Mouse (Mus musculus) inflammation-experienced regulatory T-cells, adult 6 months (primary cell): ENCODE data around the gene Btaf1. TPM values are rescaled to one million over a fixed set of nuclear protein-coding genes. Genes with fewer than 3 reads are reported as not detected.
"Not testable (repeated sequence)": the region's sequence is repeated elsewhere in the genome, so short reads cannot be mapped to it uniquely, and the experiment has no call there.

ENCODE experiments used
- ATAC-seq: one replicate; pipeline ENCODE4 v1.8.0; 2017
- polyA plus RNA-seq, 3 experiments: library from polyadenylated mRNA; unstranded; fragments of 100-300 nt; shearing (Covaris generic); gene quantifications; one replicate each; pipeline ENCODE4 v1.2.1; 2017

Gene Btaf1
- polyA plus RNA-seq, 3 experiments from 2014 or later: 6.4 to 11.5 (median 9.0) TPM

GRCm38 (mm10) chr19:36922936-36923335 is 2.9 kb upstream of the Btaf1 start:
- ATAC-seq: no peak

- no peak for ATAC-seq
Measured at GRCm38 (mm10) chr19:36926553-36927236, 816 bp downstream of the Btaf1 start.

GRCm38 (mm10) chr19:36927800-36928361 is 2.0 kb downstream of the Btaf1 start:
- no peak for ATAC-seq

DNA sequence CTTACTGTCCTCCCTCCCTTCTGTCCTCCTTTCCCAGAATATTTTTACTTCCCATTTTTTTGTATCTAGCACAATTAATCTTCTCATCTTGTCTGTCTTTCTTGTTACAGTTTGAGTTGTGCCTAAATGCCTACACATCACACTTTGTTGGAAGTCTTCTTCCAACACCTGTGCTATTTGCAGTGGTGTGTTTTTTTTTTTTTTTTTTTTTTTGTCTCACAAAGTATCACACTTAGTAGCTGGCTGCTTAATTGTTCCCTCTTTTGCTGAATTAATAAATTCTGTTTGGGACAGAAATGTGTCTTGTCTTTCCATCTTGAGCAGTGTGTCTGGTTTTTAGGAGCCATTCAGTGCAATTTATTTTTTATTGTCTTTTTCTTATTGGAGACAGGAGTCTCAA is 3.9 kb downstream of the Btaf1 start:
- ATAC-seq: no peak

DNA sequence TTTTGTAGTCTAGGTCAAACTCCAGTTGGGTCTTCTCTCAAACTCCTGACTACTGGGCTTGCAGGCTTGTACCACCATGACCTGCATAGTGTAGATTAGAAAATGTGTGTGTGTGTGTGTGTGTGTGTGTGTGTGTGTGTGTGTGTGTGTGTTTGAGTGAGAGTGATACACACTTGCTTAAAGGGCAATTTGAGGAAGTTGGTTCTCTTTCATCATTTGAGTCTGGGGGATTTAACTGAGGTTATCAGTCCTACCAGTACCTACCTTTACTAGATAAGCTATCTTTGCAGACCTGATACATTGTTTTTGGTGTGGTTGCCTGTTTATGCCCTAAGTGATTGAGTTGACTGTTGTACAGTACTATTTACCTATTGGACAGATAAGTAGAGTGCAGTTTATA is 6.2 kb downstream of the Btaf1 start:
- ATAC-seq: no peak

DNA sequence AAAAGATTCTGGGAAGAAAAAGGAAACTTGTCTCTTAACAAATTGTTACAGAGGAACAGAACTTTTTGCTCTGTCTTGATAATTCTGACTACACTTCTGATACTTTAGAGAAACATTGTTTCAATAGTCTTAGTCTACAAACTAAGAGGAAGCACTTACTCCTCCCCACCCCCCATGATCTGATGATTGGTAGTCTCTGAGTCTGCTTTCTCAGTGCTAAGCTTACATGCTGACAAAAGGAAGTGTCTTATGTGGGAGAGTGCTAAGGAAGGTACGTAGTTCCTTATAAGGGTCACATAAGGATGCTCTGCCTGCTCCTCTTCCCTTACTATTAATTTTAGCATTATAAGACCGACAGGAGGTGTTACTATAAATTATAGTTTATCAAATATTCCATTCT is 6.7 kb downstream of the Btaf1 start:
- ATAC-seq: peak; percentile 63

DNA sequence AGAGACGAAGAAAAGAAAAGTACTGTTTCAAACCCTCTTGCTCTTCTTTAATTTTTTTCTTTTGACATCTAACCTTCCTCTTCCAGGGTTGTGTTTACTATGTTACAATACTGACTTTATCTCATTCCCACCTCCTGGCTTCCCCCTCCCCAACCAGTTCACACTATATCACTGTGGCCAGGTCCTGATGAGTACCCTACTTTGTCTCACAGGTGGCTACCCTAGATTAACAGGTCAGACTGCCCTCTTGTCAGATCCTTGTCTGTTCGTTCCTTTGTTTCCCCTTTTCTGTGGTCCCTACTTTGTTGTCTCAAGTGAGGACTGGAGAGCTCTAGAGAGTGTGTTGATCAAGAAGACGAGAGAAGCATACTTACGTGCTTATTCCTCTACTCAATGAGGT is 10.4 kb downstream of the Btaf1 start:
- no peak for ATAC-seq

- no peak for ATAC-seq
Measured at GRCm38 (mm10) chr19:36938008-36938407, 12.1 kb downstream of the Btaf1 start.

DNA sequence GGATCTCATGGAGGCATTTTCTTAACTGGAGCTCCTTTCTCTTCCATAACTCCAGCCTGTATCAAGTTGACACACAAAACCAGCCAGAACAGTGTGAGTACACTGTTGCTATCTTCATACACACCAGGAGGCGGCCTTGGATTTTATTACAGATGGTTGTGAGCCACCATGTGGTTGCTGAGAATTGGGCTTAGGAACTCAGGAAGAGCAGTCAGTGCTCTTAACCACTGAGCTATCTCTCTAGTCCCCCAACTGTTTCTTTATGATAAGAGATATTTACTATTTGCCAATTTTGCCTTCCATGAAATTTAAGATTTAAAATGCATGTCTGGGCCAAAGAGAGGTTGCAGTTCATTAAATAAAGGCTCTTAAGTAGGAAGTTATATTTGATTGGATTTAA is 14.2 kb downstream of the Btaf1 start:
- ATAC-seq: no peak

DNA sequence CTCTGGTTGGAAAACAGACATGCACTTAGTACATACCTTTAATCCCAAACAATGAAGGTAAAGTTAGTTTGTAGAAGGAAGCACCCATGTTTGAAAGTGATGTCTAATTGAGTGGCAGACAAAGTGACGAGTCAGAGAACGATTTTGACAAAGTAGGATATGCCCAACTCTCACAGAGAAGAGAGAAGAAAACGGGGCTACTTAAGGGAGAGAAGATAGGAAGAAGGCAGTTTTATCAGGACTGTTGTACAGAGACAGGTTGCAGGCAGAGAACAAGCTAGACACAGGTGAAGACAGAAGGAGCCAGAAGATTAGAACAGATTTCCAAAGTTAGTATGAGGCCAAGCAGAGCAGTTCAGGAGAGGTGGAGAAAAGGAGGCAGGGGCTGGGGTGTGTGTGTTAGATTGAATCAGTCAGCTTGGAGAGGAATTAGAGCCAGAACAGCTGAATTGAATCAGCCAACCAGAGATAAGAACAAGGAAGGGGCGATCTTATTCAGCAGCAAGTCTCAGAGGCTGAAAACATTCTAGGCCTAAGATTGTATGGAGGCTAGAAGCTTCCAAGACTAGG is 27.8 kb downstream of the Btaf1 start:
- no peak for ATAC-seq

- no peak for ATAC-seq
Measured at GRCm38 (mm10) chr19:36958331-36958730, 32.5 kb downstream of the Btaf1 start.

DNA sequence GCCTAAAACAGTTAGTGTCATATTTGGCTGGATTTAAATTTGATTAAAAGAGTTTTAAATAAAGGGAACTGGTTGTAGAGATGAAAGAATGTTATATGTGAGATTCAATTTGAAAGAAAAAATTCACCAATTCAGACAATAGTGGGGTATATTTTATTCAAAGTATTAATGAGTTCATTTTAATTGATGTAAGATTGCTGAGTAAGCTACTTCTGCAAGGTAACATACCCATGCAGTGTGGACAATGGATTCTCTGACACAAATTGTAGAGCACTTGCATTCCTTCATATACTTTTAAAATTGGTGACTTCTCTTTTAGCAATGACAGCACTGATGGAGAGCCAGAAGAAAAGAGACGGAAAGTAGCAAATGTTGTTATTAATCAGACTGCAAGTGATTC is 35.4 kb downstream of the Btaf1 start:
- no peak for ATAC-seq

GRCm38 (mm10) chr19:36962544-36963260 is 36.8 kb downstream of the Btaf1 start:
- ATAC-seq: not testable (repeated sequence)

DNA sequence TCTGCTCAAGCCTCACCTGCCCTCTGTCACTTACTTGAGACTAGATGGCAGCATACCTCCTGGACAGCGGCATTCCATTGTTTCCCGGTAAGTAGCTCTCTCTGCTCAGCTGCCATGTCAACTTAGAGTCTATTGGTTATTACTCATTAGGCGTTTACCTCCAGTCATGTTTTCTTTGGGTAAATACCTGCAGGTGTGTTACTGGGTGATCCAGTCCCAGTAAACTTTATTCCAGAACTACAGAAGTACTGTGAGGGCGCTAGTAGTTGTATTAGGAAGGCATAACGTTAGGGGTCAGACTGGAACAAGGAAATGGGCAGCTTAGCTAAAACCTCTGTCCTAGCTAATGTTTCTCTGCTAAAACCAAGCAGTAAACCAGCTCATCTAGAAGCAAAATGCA is 78.7 kb downstream of the Btaf1 start:
- no peak for ATAC-seq

GRCm38 (mm10) chr19:37009878-37010281 is 84.0 kb downstream of the Btaf1 start:
- ATAC-seq: no peak

GRCm38 (mm10) chr19:37013461-37013860 is 87.6 kb downstream of the Btaf1 start:
- no peak for ATAC-seq

DNA sequence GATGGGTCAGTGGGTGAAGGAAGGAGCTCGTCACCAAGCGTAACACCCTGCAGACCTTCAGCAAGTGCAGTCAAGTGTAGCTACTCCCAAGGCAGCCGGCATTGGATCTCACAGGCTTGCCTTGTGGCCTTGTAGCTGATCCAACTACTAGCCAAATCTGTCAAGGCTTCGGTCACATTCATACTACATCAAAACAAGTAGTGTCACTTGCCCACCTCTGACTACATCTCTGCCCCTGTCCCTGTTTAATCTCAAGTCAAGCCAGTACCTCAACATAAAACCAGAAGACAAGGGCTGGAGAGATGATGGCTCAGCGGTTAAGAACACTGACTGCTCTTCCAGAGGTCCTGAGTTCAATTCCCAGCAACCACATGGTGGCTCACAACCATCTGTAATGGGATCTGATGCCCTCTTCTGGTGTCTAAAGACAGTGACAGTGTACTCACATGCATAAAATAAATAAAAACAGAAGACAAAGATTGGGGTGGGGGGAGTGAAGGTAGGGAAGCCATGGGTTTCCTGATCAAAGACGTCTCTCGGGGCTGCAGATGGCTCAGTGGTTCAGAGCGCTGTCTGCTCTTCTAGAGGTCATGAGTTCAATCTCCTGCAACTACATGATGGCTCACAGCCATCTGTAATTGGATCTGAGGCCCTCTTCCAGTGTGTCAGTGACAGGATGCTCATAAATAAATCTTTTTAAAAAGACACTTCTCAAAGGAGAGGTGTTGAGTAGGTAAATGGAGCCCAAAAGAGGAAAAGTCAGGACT is 88.5 kb downstream of the Btaf1 start:
- no peak for ATAC-seq

DNA sequence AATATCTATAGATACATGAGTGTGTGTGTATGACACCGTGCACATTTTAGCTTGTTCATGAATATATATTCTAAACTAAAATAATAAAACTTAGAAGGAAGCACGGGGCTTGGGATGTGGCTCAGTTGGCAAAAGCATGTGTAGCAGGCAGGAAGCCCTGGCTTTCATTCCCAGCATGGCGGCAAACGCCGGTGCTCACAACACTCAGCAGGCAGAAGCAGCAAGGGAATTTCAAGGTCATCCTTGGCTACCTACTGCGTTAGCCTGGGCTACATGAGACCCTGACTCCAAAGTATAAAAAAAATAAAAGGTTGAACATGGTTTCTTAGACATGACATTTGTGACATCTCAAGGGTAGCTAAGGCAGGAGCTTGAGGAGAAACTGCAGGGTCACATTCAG is 91.0 kb downstream of the Btaf1 start:
- ATAC-seq: no peak

- peak; percentile 73 for ATAC-seq
Measured at GRCm38 (mm10) chr19:37018411-37018810, 92.5 kb downstream of the Btaf1 start.

GRCm38 (mm10) chr19:37018931-37019330 is 93.1 kb downstream of the Btaf1 start:
- no peak for ATAC-seq

- ATAC-seq: no peak
Measured at GRCm38 (mm10) chr19:37020531-37020930, 94.7 kb downstream of the Btaf1 start.

DNA sequence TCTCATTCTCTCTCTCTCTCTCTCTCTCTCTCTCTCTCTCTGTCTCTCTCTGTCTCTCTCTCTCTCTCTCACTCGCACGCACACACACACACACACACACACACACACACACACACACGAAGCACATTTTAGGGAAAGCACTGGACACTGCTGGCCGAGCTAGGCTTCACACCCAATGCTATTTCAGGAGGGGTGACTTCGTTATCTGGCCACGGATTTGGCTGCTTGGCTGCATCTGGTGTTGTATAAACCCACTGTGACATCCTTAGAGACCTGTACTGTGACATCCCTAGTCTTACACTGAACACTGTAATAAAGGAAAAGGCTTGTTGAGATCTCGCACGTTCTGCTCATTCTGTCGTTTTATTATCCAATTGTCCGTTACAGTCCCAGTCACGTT is 95.1 kb downstream of the Btaf1 start:
- ATAC-seq: no peak

- no peak for ATAC-seq
Measured at GRCm38 (mm10) chr19:37022146-37022545, 96.3 kb downstream of the Btaf1 start.
